Mouse (Mus musculus) myocyte (in vitro differentiated cells): ENCODE results near the gene Acat1.

Experiments used
- MAX ChIP-seq: IDR thresholded peaks from one replicate; pipeline ENCODE4 v1.6.1; 2011; ENCODE audit warnings: low read depth, mild to moderate bottlenecking, control low read depth
- POLR2A ChIP-seq: IDR thresholded peaks from one replicate; pipeline ENCODE4 v1.6.1; 2011; ENCODE audit warnings: low read depth, mild to moderate bottlenecking, control low read depth, moderate library complexity; ENCODE audit not compliant: insufficient read length

DNA sequence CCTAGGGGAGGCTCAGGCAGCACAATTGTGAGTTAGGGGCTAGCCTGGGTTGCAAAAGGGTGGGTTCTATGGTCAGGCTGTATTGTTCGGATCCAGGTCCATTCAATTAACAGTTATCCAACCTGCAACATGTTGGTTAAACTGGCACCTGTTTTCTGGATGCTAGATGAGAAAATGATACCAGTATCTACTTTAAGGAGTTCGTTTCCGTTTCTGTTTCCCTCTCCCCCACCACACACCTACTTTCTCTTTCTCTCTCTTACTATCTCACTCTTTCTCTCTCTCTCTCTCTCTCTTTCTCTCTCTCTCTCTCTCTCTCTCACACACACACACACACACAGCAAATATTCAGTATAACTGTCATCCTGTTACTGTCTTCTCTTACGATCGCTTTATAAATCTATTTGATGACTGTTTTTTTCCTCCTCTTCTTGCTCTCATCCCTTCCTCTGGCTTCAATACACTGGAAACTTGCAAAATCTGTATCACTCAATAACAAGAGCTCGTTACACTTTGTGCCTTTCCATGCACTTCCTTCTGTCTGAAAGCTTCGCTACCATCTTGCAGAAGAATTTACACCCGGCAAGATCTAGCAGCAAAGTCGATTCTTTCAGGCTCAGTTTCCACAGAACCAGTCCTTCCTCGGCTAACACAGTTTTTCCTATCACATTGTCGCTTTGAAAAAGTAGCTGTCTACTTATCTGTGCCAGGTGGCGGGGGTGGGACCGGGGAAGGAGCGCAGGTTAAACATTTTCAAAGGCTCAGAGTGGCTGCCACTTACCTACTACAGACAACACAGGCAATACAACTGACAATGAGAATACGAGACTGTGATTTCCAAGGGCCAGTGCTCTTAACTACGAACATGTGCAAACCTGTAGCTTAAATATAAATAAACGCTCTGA, 74.5 kb downstream of the Acat1 start:
- TF ChIP-seq POLR2A (no peak), MAX (no peak)
